Mouse (Mus musculus) myocyte (in vitro differentiated cells): ENCODE data around the gene Phlpp1. TPM values are rescaled to one million over a fixed set of nuclear protein-coding genes. Genes with fewer than 3 reads are reported as not detected.

Experiments
- H3K27me3 ChIP-seq: one replicate; pipeline ENCODE4 v1.6.1; 2011; ENCODE audit not compliant: control insufficient read depth, insufficient read depth, insufficient read length
- H3K36me3 ChIP-seq: one replicate; pipeline ENCODE4 v1.6.1; 2011; ENCODE audit not compliant: control insufficient read depth, insufficient read depth
- H3K4me2 ChIP-seq: one replicate; pipeline ENCODE4 v1.6.1; 2011; ENCODE audit warnings: low read depth, control low read depth
- H3K4me3 ChIP-seq: one replicate; pipeline ENCODE4 v1.5.1; 2011; ENCODE audit warnings: mild to moderate bottlenecking, control low read depth, moderate library complexity
- H3K79me2 ChIP-seq: one replicate; pipeline ENCODE4 v1.6.1; 2011; ENCODE audit not compliant: control insufficient read depth, insufficient read depth
- H3ac ChIP-seq: one replicate; pipeline ENCODE4 v1.6.1; 2011; ENCODE audit not compliant: control insufficient read depth, insufficient read length
- CEBPB ChIP-seq: IDR thresholded peaks from 2 replicates; pipeline ENCODE4 v1.6.1; 2011; ENCODE audit warnings: mild to moderate bottlenecking, moderate library complexity; ENCODE audit not compliant: poor library complexity, insufficient read depth, severe bottlenecking
- E2F4 ChIP-seq: IDR thresholded peaks from one replicate; pipeline ENCODE4 v1.6.1; 2011; ENCODE audit warnings: mild to moderate bottlenecking, control low read depth, moderate library complexity; ENCODE audit not compliant: insufficient read depth
- MAX ChIP-seq: IDR thresholded peaks from one replicate; pipeline ENCODE4 v1.6.1; 2011; ENCODE audit warnings: low read depth, mild to moderate bottlenecking, control low read depth
- MYOD1 ChIP-seq, 3 experiments: IDR thresholded peaks; one replicate each; pipeline ENCODE4 v1.6.1; 2011; ENCODE audit warnings: control low read depth in 2 of 3, low read depth in 2 of 3, mild to moderate bottlenecking in 2 of 3, moderate library complexity in 1 of 3; ENCODE audit not compliant: insufficient read length in 2 of 3, control insufficient read depth in 1 of 3
- MYOG ChIP-seq, 3 experiments: IDR thresholded peaks; one replicate each; pipeline ENCODE4 v1.6.1; 2011; ENCODE audit warnings: control low read depth in 2 of 3, low read depth in 2 of 3, mild to moderate bottlenecking in 2 of 3; ENCODE audit not compliant: insufficient read length in 2 of 3, control insufficient read depth in 1 of 3, insufficient read depth in 1 of 3
- POLR2A ChIP-seq: IDR thresholded peaks from one replicate; pipeline ENCODE4 v1.6.1; 2011; ENCODE audit warnings: low read depth, mild to moderate bottlenecking, control low read depth, moderate library complexity; ENCODE audit not compliant: insufficient read length
- POLR2AphosphoS2 ChIP-seq: IDR thresholded peaks from one replicate; pipeline ENCODE4 v1.6.1; 2011; ENCODE audit warnings: low read depth, control low read depth; ENCODE audit not compliant: insufficient read length
- REST ChIP-seq: IDR thresholded peaks from one replicate; pipeline ENCODE4 v1.6.1; 2011; ENCODE audit warnings: mild to moderate bottlenecking, control low read depth, moderate library complexity; ENCODE audit not compliant: insufficient read depth, insufficient read length
- SRF ChIP-seq: IDR thresholded peaks from one replicate; pipeline ENCODE4 v1.6.1; 2011; ENCODE audit warnings: low read depth; ENCODE audit not compliant: control insufficient read depth, insufficient read length
- TCF12 ChIP-seq: IDR thresholded peaks from one replicate; pipeline ENCODE4 v1.6.1; 2011; ENCODE audit warnings: mild to moderate bottlenecking, control low read depth; ENCODE audit not compliant: poor library complexity, insufficient read depth, severe bottlenecking
- TCF3 ChIP-seq: IDR thresholded peaks from one replicate; pipeline ENCODE4 v1.6.1; 2011; ENCODE audit warnings: low read depth, control low read depth; ENCODE audit not compliant: insufficient read length
- USF1 ChIP-seq: IDR thresholded peaks from one replicate; pipeline ENCODE4 v1.6.1; 2011; ENCODE audit warnings: low read depth, mild to moderate bottlenecking, control low read depth, moderate library complexity
- polyA plus RNA-seq: library from polyadenylated mRNA; unstranded; fragments of >200 nt; fragmentation: generic; extraction: Trizol; gene quantifications from one replicate; pipeline ENCODE4 v1.2.1, GENCODE M21; 2012; ENCODE audit warnings: missing spikeins

Gene Phlpp1
- polyA plus RNA-seq, 1 experiment, result 7.9 TPM

GRCm38 (mm10) chr1:106155087-106155567, 16.4 kb upstream of the Phlpp1 start:
- Histone ChIP-seq H3K4me2 (no peak overlapping the region), H3K79me2 (no peaks in the 10 kb centered on the region), H3ac (no peak overlapping the region), H3K36me3 (no peaks in the 10 kb centered on the region), H3K27me3 (no peaks in the 10 kb centered on the region), H3K4me3 (no peak overlapping the region)
- TF ChIP-seq SRF (no peak), TCF12 (no peak), REST (no peak), USF1 (no peak), CEBPB (no peak), TCF3 (no peak), MYOG (IDR thresholded peaks at IDR 0.05; ENCODE audit: control insufficient read depth in 1 of 3, insufficient read depth in 1 of 3, insufficient read length in 2 of 3, low read depth in 2 of 3) (no peak), POLR2AphosphoS2 (no peak), POLR2A (no peak)

GRCm38 (mm10) chr1:106155702-106156101, 15.8 kb upstream of the Phlpp1 start:
- H3K79me2 ChIP-seq, result no peaks in the 10 kb centered on the region
- no peaks in the 10 kb centered on the region for H3K27me3 ChIP-seq
- H3K4me3 ChIP-seq, result no peak overlapping the region
- no peak overlapping the region for H3ac ChIP-seq
- TF ChIP-seq TCF12, result no peak
- TF ChIP-seq MYOD1 (IDR thresholded peaks at IDR 0.05; ENCODE audit: control insufficient read depth in 1 of 3, insufficient read length in 2 of 3, low read depth in 2 of 3), result no peak
- TF ChIP-seq CEBPB, result no peak
- TF ChIP-seq TCF3, result no peak
- no peak for TF ChIP-seq E2F4
- no peak for TF ChIP-seq SRF
- no peak for TF ChIP-seq REST
- no peak for TF ChIP-seq POLR2A
- TF ChIP-seq POLR2AphosphoS2, result no peak
- no peak for TF ChIP-seq MAX
- TF ChIP-seq MYOG (IDR thresholded peaks at IDR 0.05; ENCODE audit: control insufficient read depth in 1 of 3, insufficient read depth in 1 of 3, insufficient read length in 2 of 3, low read depth in 2 of 3), result no peak
- TF ChIP-seq USF1, result no peak
- H3K36me3 ChIP-seq, result no peaks in the 10 kb centered on the region
- no peak overlapping the region for H3K4me2 ChIP-seq

- no peak overlapping the region for H3ac ChIP-seq
- no peaks in the 10 kb centered on the region for H3K36me3 ChIP-seq
- H3K4me2 ChIP-seq, result no peak overlapping the region
- no peak overlapping the region for H3K4me3 ChIP-seq
- no peaks in the 10 kb centered on the region for H3K79me2 ChIP-seq
- TF ChIP-seq E2F4 (no peak), POLR2A (no peak), POLR2AphosphoS2 (no peak), TCF3 (no peak), SRF (no peak), USF1 (no peak), REST (no peak), TCF12 (no peak), CEBPB (no peak), MAX (no peak), MYOD1 (IDR thresholded peaks at IDR 0.05; ENCODE audit: control insufficient read depth in 1 of 3, insufficient read length in 2 of 3, low read depth in 2 of 3) (no peak), MYOG (IDR thresholded peaks at IDR 0.05; ENCODE audit: control insufficient read depth in 1 of 3, insufficient read depth in 1 of 3, insufficient read length in 2 of 3, low read depth in 2 of 3) (no peak)
- no peaks in the 10 kb centered on the region for H3K27me3 ChIP-seq
Observed at GRCm38 (mm10) chr1:106157961-106158515, 13.5 kb upstream of the Phlpp1 start.

- Histone ChIP-seq H3K4me2 (no peak overlapping the region), H3K27me3 (no peaks in the 10 kb centered on the region), H3K4me3 (no peak overlapping the region), H3ac (no peak overlapping the region), H3K79me2 (no peaks in the 10 kb centered on the region), H3K36me3 (no peaks in the 10 kb centered on the region)
- TF ChIP-seq POLR2AphosphoS2, result no peak
- TF ChIP-seq MYOG (IDR thresholded peaks at IDR 0.05; ENCODE audit: control insufficient read depth in 1 of 3, insufficient read depth in 1 of 3, insufficient read length in 2 of 3, low read depth in 2 of 3), result no peak
- no peak for TF ChIP-seq TCF12
- no peak for TF ChIP-seq MAX
- TF ChIP-seq REST, result no peak
Observed at GRCm38 (mm10) chr1:106159667-106160066, 11.9 kb upstream of the Phlpp1 start.

GRCm38 (mm10) chr1:106160916-106161315, 10.6 kb upstream of the Phlpp1 start:
- no peaks in the 10 kb centered on the region for H3K79me2 ChIP-seq
- TF ChIP-seq E2F4 (no peak), REST (no peak), CEBPB (no peak), TCF3 (no peak), POLR2AphosphoS2 (no peak), POLR2A (no peak), SRF (no peak), MYOD1 (IDR thresholded peaks at IDR 0.05; ENCODE audit: control insufficient read depth in 1 of 3, insufficient read length in 2 of 3, low read depth in 2 of 3) (no peak), MAX (no peak), MYOG (IDR thresholded peaks at IDR 0.05; ENCODE audit: control insufficient read depth in 1 of 3, insufficient read depth in 1 of 3, insufficient read length in 2 of 3, low read depth in 2 of 3) (no peak), TCF12 (no peak), USF1 (no peak)
- H3K36me3 ChIP-seq, result no peaks in the 10 kb centered on the region
- no peaks in the 10 kb centered on the region for H3K27me3 ChIP-seq
- H3K4me2 ChIP-seq, result no peak overlapping the region
- H3ac ChIP-seq, result no peak overlapping the region
- no peak overlapping the region for H3K4me3 ChIP-seq
